8 mouse cellular contexts compared by ENCODE assay signal in genomic region chr9:58582581-58583266, GRCm38 (mm10). TPM values are rescaled to one million over a fixed set of nuclear protein-coding genes. Genes with fewer than 3 reads are reported as not detected.
DNase-seq lines count a peak whose midpoint lies in the region; ATAC-seq lines count a peak whose summit lies in the region.

No protein-coding gene starts in this region.

- ATAC-seq in forebrain, embryonic 13.5 days = peak; percentile 78
- ATAC-seq in hindbrain, embryonic 11.5 days (ENCODE audit: low FRiP score) = no peak; the same call in 1 of the 2 replicates
- ATAC-seq in neural tube, embryonic 12.5 days (ENCODE audit: low FRiP score, low read depth) = peak; percentile 75

- peak overlapping the region; percentile 96 for H3K9ac ChIP-seq in forebrain, embryonic 13.5 days
- peak overlapping the region; percentile 96 for H3K9ac ChIP-seq in hindbrain, embryonic 11.5 days (ENCODE audit: low read depth, low read length)
- peak overlapping the region; percentile 98 for H3K9ac ChIP-seq in neural tube, embryonic 12.5 days

- no peaks in the 10 kb centered on the region for H3K36me3 ChIP-seq in forebrain, embryonic 13.5 days (ENCODE audit: poor library complexity, severe bottlenecking)
- no peaks in the 10 kb centered on the region for H3K36me3 ChIP-seq in hindbrain, embryonic 11.5 days (ENCODE audit: control insufficient read depth, insufficient read depth, low read length)
- H3K36me3 ChIP-seq in neural tube, embryonic 12.5 days = no peaks in the 10 kb centered on the region

- peak overlapping the region; percentile 84 for H3K4me2 ChIP-seq in forebrain, embryonic 13.5 days
- H3K4me2 ChIP-seq in hindbrain, embryonic 11.5 days (replicated peaks; ENCODE audit: low read depth, low read length) = peak overlapping the region; percentile 66
- peak overlapping the region; percentile 76 for H3K4me2 ChIP-seq in neural tube, embryonic 12.5 days (replicated peaks)

- H3K27ac ChIP-seq in forebrain, embryonic 13.5 days = peak overlapping the region; percentile 99
- peak overlapping the region; percentile 98 for H3K27ac ChIP-seq in hindbrain, embryonic 11.5 days (ENCODE audit: low read depth, low read length)
- H3K27ac ChIP-seq in neural tube, embryonic 12.5 days = peak overlapping the region; percentile 98

- no peaks in the 10 kb centered on the region for H3K27me3 ChIP-seq in forebrain, embryonic 13.5 days
- H3K27me3 ChIP-seq in hindbrain, embryonic 11.5 days (ENCODE audit: control insufficient read depth, insufficient read depth, low read length) = no peaks in the 10 kb centered on the region
- H3K27me3 ChIP-seq in neural tube, embryonic 12.5 days (replicated peaks) = no peaks in the 10 kb centered on the region

- H3K9me3 ChIP-seq in forebrain, embryonic 13.5 days (replicated peaks) = no peaks in the 10 kb centered on the region
- no peaks in the 10 kb centered on the region for H3K9me3 ChIP-seq in hindbrain, embryonic 11.5 days (ENCODE audit: control insufficient read depth, low read length)
- H3K9me3 ChIP-seq in neural tube, embryonic 12.5 days = no peaks in the 10 kb centered on the region

- peaks cover 18% of the 10 kb centered on the region for H3K4me1 ChIP-seq in forebrain, embryonic 13.5 days
- no peaks in the 10 kb centered on the region for H3K4me1 ChIP-seq in hindbrain, embryonic 11.5 days (replicated peaks; ENCODE audit: control insufficient read depth, insufficient read depth, low read length)
- H3K4me1 ChIP-seq in neural tube, embryonic 12.5 days = peaks cover 9% of the 10 kb centered on the region

- peak; percentile 53 to 69 for DNase-seq in left cerebral cortex, adult 18-20 months (ENCODE audit: low spot score in 2 of 2)
- DNase-seq in left cerebral cortex, postnatal 36 days (ENCODE audit: low spot score in 2 of 2) = no peak
- DNase-seq in brain, adult 2 months (ENCODE audit: low read depth, low spot score) = peak; percentile 66
- DNase-seq in hindbrain, embryonic 11.5 days (ENCODE audit: low spot score) = peak; percentile 63
- DNase-seq in liver = peak; percentile 66
- DNase-seq in T-cell, adult 2 months (ENCODE audit: low spot score) = no peak

- WGBS in forebrain, embryonic 13.5 days = under 1% methylated on average over 42 of the region's 42 CpGs
- under 1% methylated on average over 42 of the region's 42 CpGs for WGBS in hindbrain, embryonic 11.5 days
- under 1% methylated on average over 42 of the region's 42 CpGs for WGBS in neural tube, embryonic 12.5 days

- peak overlapping the region; percentile 89 for H3K4me3 ChIP-seq in forebrain, embryonic 13.5 days
- H3K4me3 ChIP-seq in hindbrain, embryonic 11.5 days (ENCODE audit: low read depth, low read length) = peak overlapping the region; percentile 93
- H3K4me3 ChIP-seq in neural tube, embryonic 12.5 days = peak overlapping the region; percentile 88

- intact Hi-C loops in left cerebral cortex, postnatal 36 days (cut with DNase I) = loop anchor here (1.0 to 10.0 kb wide), 3 partner anchors 27 to 292 kb away; partner anchors contain the start of gene Cd276

RNA-seq across cellular contexts. Expression of gene Nptn, which starts 0.7 kb away (rescaled TPM):
- 100 to 1,000 TPM; 967 to 997 TPM for total RNA-seq in left cerebral cortex, adult 18-20 months (2021)
- total RNA-seq in left cerebral cortex, postnatal 36 days (2021) = 1,000 to 10,000 TPM in 1 of 2 experiments, 100 to 1,000 TPM in 1; 963 to 1,027 TPM
- polyA plus RNA-seq in forebrain, embryonic 13.5 days (2015; fragmentation: Nextera tagmentation; extraction: Ambion mirVana) = 79.8 and 98.9 TPM in 2 replicates
- polyA plus RNA-seq in hindbrain, embryonic 11.5 days (2014; fragmentation: Nextera tagmentation; extraction: Ambion mirVana) = 70.4 and 75.4 TPM in 2 replicates
- polyA plus RNA-seq in neural tube, embryonic 12.5 days (2016; fragmentation: Nextera tagmentation; extraction: Ambion mirVana) = 86.5 and 91.0 TPM in 2 replicates

RNA-seq across cellular contexts. Expression of gene Cd276, which starts 27.5 kb away (rescaled TPM):
- 1 to 10 TPM; 6.5 to 6.7 TPM for total RNA-seq in left cerebral cortex, adult 18-20 months (2021)
- 1 to 10 TPM; 8.7 to 8.8 TPM for total RNA-seq in left cerebral cortex, postnatal 36 days (2021)
- polyA plus RNA-seq in forebrain, embryonic 13.5 days (2015; fragmentation: Nextera tagmentation; extraction: Ambion mirVana) = 23.0 and 28.3 TPM in 2 replicates
- polyA plus RNA-seq in hindbrain, embryonic 11.5 days (2014; fragmentation: Nextera tagmentation; extraction: Ambion mirVana) = 26.6 and 27.9 TPM in 2 replicates
- 39.4 and 42.2 TPM in 2 replicates for polyA plus RNA-seq in neural tube, embryonic 12.5 days (2016; fragmentation: Nextera tagmentation; extraction: Ambion mirVana)

Comparison
In these comparisons a context has a peak if more than half of its experiments do, and no peak if none do; other contexts are left out.
1. DNase-seq: peak in left cerebral cortex, adult 18-20 months (2 of 2), brain, adult 2 months (single experiment), hindbrain, embryonic 11.5 days (single experiment) and liver (single experiment); none in left cerebral cortex, postnatal 36 days (0 of 2) and T-cell, adult 2 months (single experiment).
2. Peak in every context shown above with its lines, with median percentiles within 50 percentile points of each other: H3K27ac ChIP-seq, H3K4me2 ChIP-seq, H3K4me3 ChIP-seq and H3K9ac ChIP-seq.